8 mouse cellular contexts compared by ENCODE assay signal in genomic region chr8:79638707-79639549, GRCm38 (mm10). TPM values are rescaled to one million over a fixed set of nuclear protein-coding genes. Genes with fewer than 3 reads are reported as not detected.
A peak's percentile ranks its signal among the peaks of the same experiment; 100 is the strongest.
DNase-seq lines count a peak whose midpoint lies in the region; ATAC-seq lines count a peak whose summit lies in the region.

No protein-coding gene starts in this region.

- peak; percentile 98 for DNase-seq in NIH3T3 (ENCODE audit: low read depth)
- DNase-seq in cerebellum, postnatal 10 days, result peak; percentile 97 to 98
- DNase-seq in frontal cortex, postnatal 10 days (ENCODE audit: low spot score in 2 of 2), result peak; percentile 97 to 98
- DNase-seq in layer of hippocampus, postnatal 14 days (ENCODE audit: low spot score in 2 of 2), result peak; percentile 97 to 99
- peak; percentile 96 for DNase-seq in lung, postnatal 14 days
- DNase-seq in retina, adult 2 months (ENCODE audit: low read depth, low spot score), result peak; percentile 95
- DNase-seq in thymus, postnatal 36 days, result peak; percentile 96 to 99

- peaks cover 22% of the 10 kb centered on the region for H3K4me1 ChIP-seq in hindbrain, embryonic 12.5 days

- under 1% methylated on average over 74 of the region's 77 CpGs for WGBS in hindbrain, embryonic 12.5 days

- H3K27me3 ChIP-seq in hindbrain, embryonic 12.5 days, result no peaks in the 10 kb centered on the region

- H3K9ac ChIP-seq in hindbrain, embryonic 12.5 days, result peak overlapping the region; percentile 92

- ATAC-seq in hindbrain, embryonic 12.5 days (ENCODE audit: low FRiP score), result peak; percentile 99

- H3K9me3 ChIP-seq in hindbrain, embryonic 12.5 days (replicated peaks), result no peaks in the 10 kb centered on the region

- H3K4me2 ChIP-seq in hindbrain, embryonic 12.5 days (replicated peaks), result peak overlapping the region; percentile 73

- peak overlapping the region; percentile 94 for H3K4me3 ChIP-seq in hindbrain, embryonic 12.5 days

- no peaks in the 10 kb centered on the region for H3K36me3 ChIP-seq in hindbrain, embryonic 12.5 days

- H3K27ac ChIP-seq in hindbrain, embryonic 12.5 days, result peak overlapping the region; percentile 96

RNA-seq across cellular contexts. Expression of gene Otud4, which starts 0.5 kb away (rescaled TPM):
- polyA plus RNA-seq in hindbrain, embryonic 12.5 days (2016; fragmentation: Nextera tagmentation; extraction: Ambion mirVana), result 18.4 and 19.3 TPM in 2 replicates
- 10 to 100 TPM; 40.0 to 45.1 TPM for total RNA-seq in layer of hippocampus, postnatal 14 days (2021)

Comparison
In these comparisons a context has a peak if more than half of its experiments do, and no peak if none do; other contexts are left out.
1. Peak in every context shown above with its lines: DNase-seq, ATAC-seq, H3K4me3 ChIP-seq and H3K27ac ChIP-seq.